Mouse (Mus musculus): ENCODE measurements around the gene Tcea2.

- no peak for TF ChIP-seq POLR2A (IDR thresholded peaks at IDR 0.05; ENCODE audit: borderline replicate concordance, insufficient read depth, low read length)
- no peak for TF ChIP-seq CTCF (IDR thresholded peaks at IDR 0.05; ENCODE audit: borderline replicate concordance, insufficient read depth, low read depth, low read length)
Observed at GRCm38 (mm10) chr2:181671984-181672383, 8.1 kb upstream of the Tcea2 start.
